Mouse (Mus musculus): ENCODE results near the gene Vangl1. TPM values are rescaled to one million over a fixed set of nuclear protein-coding genes. Genes with fewer than 3 reads are reported as not detected.
"Not testable (repeated sequence)": the region's sequence is repeated elsewhere in the genome, so short reads cannot be mapped to it uniquely, and the experiment has no call there.

Vangl1 gene
- total RNA-seq, 1 experiment from 2014 or later, result 6.6 TPM

DNA sequence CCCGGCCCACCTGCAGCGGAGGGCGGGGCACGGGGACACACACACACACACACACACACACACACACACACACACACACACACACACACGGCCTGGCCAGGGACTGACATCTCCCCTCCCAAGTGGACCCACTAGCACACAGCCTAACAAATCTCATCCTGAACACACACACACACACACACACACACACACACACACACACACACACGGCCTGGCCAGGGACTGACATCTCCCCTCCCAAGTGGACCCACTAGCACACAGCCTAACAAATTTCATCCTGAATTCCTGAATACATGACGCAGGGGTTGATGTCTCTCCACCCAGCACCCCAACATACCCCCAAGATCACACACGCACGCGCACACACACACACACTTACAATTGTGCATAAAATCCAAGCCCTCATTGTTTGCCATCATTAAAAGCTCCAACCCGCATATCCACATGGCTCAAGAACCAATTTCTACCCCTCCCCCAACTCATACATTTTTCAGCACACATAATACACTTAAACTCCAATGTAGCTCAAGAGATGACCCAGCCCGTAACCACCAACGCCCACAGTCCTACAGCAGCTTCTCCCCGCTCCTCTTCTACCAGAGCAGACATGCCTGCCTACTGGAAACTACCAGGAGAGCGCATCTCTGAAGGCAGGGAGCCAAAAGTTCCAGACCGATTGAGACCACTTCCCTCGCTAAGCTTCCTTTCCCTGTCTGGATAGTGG lies 403 bp upstream of the Vangl1 start:
- ATAC-seq (replicated peaks in 1 of 2; ENCODE audit: insufficient read depth in 1 of 2, low FRiP score in 2 of 2, low TSS enrichment in 1 of 2, low read depth in 1 of 2, poor library complexity in 2 of 2, severe bottlenecking in 2 of 2), result not testable (repeated sequence)

GRCm38 (mm10) chr3:102203131-102203530 lies 1.4 kb downstream of the Vangl1 start:
- ATAC-seq (replicated peaks in 1 of 2; ENCODE audit: insufficient read depth in 1 of 2, low FRiP score in 2 of 2, low TSS enrichment in 1 of 2, low read depth in 1 of 2, poor library complexity in 2 of 2, severe bottlenecking in 2 of 2), result no peak

- no peak for ATAC-seq (replicated peaks in 1 of 2; ENCODE audit: insufficient read depth in 1 of 2, low FRiP score in 2 of 2, low TSS enrichment in 1 of 2, low read depth in 1 of 2, poor library complexity in 2 of 2, severe bottlenecking in 2 of 2)
Observed at GRCm38 (mm10) chr3:102199991-102200390, 4.5 kb downstream of the Vangl1 start.

- no peak for ATAC-seq (replicated peaks in 1 of 2; ENCODE audit: insufficient read depth in 1 of 2, low FRiP score in 2 of 2, low TSS enrichment in 1 of 2, low read depth in 1 of 2, poor library complexity in 2 of 2, severe bottlenecking in 2 of 2)
Observed at GRCm38 (mm10) chr3:102199226-102199625, 5.3 kb downstream of the Vangl1 start.

DNA sequence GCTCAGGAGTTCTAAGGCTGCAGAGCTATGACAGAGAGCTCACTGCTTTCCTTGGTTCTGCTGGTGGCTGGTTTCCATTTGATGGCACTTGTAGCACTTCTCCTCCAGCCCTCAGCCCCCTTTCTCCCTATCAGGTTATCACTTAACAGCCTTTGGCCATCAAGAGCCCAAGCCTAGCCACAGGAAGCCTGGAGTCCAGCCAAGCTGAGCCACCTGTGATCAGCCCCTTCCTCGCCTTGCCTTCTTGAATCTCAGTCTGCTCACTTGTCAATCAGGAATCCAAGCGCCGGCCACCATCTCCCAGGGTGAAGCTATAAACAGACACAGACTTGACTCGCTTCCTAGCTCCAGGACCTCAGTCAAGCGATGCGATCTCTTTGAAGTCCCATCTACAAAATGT lies 6.0 kb downstream of the Vangl1 start:
- no peak for ATAC-seq (replicated peaks in 1 of 2; ENCODE audit: insufficient read depth in 1 of 2, low FRiP score in 2 of 2, low TSS enrichment in 1 of 2, low read depth in 1 of 2, poor library complexity in 2 of 2, severe bottlenecking in 2 of 2)

GRCm38 (mm10) chr3:102197746-102198145 lies 6.7 kb downstream of the Vangl1 start:
- no peak for ATAC-seq (replicated peaks in 1 of 2; ENCODE audit: insufficient read depth in 1 of 2, low FRiP score in 2 of 2, low TSS enrichment in 1 of 2, low read depth in 1 of 2, poor library complexity in 2 of 2, severe bottlenecking in 2 of 2)

DNA sequence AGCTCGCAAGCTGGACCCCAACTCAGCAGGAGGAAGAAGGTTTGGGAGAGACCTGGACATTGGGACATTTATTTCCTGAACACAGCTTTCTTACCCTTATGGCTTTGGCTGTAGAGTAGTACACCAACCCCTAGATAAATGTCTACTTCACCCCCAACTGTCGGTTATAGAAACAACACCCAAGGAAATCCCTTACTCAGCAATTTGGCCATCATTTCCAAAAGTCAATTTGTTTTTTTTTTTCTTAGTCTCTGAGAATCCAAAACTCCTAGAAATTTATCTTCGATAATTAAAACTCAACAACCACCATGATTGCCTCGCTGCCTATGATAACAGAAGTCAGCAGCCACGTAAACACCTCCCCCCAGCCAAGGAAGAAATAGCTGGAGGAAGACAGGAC lies 7.3 kb downstream of the Vangl1 start:
- ATAC-seq (replicated peaks in 1 of 2; ENCODE audit: insufficient read depth in 1 of 2, low FRiP score in 2 of 2, low TSS enrichment in 1 of 2, low read depth in 1 of 2, poor library complexity in 2 of 2, severe bottlenecking in 2 of 2), result no peak

GRCm38 (mm10) chr3:102196166-102196565 lies 8.3 kb downstream of the Vangl1 start:
- ATAC-seq (replicated peaks in 1 of 2; ENCODE audit: insufficient read depth in 1 of 2, low FRiP score in 2 of 2, low TSS enrichment in 1 of 2, low read depth in 1 of 2, poor library complexity in 2 of 2, severe bottlenecking in 2 of 2), result no peak

DNA sequence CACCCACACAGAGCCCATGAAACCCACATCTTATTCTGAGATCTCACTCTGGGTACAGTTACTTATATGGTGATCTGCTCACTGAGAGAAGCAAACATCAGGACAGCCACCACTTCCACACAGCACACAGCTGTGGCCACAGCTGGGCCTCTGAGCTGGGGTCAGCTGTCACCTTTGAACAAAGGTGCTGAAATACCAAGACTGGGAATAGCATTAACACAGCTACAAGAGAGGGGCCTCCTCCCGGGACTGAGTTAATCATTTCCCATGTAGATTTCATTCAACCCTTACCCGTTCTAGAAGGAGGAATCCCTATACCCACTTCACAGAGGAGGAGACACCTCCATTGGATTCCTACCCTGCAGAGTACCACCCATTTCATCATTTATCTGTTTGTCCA lies 8.7 kb downstream of the Vangl1 start:
- no peak for ATAC-seq (replicated peaks in 1 of 2; ENCODE audit: insufficient read depth in 1 of 2, low FRiP score in 2 of 2, low TSS enrichment in 1 of 2, low read depth in 1 of 2, poor library complexity in 2 of 2, severe bottlenecking in 2 of 2)

GRCm38 (mm10) chr3:102194291-102195051 lies 10.0 kb downstream of the Vangl1 start:
- ATAC-seq (replicated peaks in 1 of 2; ENCODE audit: insufficient read depth in 1 of 2, low FRiP score in 2 of 2, low TSS enrichment in 1 of 2, low read depth in 1 of 2, poor library complexity in 2 of 2, severe bottlenecking in 2 of 2), result peak; percentile 35 to 41; a peak in 1 of 4 replicates

- no peak for ATAC-seq (replicated peaks in 1 of 2; ENCODE audit: insufficient read depth in 1 of 2, low FRiP score in 2 of 2, low TSS enrichment in 1 of 2, low read depth in 1 of 2, poor library complexity in 2 of 2, severe bottlenecking in 2 of 2)
Observed at GRCm38 (mm10) chr3:102193488-102194290, 10.8 kb downstream of the Vangl1 start.

DNA sequence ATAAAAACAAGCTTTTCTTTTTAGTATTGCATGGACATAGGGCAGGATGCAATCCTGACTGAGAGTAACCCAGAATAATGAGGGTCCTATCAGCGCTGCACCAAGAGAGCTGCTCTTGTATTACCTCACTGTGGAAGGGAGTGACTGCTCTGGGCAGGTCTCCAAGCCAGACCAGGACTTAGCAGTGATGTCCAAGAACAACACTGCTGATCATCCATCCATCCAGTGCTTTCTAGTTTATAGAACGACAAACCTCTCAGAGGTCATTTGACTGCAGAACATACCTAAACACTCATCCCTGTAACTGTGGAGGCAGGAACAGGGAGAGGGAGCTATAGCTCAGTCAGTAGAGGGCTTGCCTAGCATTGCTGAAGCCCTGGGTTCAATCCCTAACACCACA lies 11.9 kb downstream of the Vangl1 start:
- ATAC-seq (replicated peaks in 1 of 2; ENCODE audit: insufficient read depth in 1 of 2, low FRiP score in 2 of 2, low TSS enrichment in 1 of 2, low read depth in 1 of 2, poor library complexity in 2 of 2, severe bottlenecking in 2 of 2), result no peak

DNA sequence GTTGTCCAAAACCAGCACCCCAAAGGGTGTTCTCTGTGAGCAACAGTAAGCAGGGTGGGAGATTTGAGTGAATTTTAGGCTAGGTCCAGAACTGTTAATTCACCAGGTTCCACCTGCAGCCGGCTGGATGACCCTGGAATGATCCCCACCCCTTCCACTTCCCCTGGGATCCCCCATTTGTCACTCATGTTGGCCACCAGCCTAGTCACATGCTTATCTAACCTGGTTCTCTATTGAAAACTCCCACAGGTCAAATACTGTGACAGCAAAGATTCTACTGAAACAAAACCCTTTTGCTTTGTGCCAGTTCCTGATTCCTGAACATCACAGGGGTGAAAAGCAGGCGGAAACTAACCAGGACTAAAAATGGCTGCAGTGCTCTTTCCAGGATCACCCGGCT lies 12.9 kb downstream of the Vangl1 start:
- no peak for ATAC-seq (replicated peaks in 1 of 2; ENCODE audit: insufficient read depth in 1 of 2, low FRiP score in 2 of 2, low TSS enrichment in 1 of 2, low read depth in 1 of 2, poor library complexity in 2 of 2, severe bottlenecking in 2 of 2)

DNA sequence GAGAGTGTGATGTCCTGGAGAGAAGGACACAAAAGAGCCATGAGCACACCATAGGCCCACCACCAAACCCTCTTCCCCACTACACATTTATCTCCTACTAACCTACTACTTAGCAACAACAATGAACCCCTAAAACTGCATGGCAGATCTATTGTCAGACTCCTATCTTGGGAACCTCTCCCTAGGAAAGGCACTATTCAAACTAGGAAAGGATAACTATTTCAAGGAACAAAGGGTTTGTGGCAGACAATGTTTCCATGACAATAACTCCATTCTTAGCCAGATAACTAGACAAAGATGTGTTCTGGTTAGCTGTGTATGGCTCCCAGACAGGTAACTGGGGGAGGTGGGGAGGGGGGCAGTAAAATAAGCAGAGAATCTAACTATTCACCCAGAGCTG lies 13.9 kb downstream of the Vangl1 start:
- no peak for ATAC-seq (replicated peaks in 1 of 2; ENCODE audit: insufficient read depth in 1 of 2, low FRiP score in 2 of 2, low TSS enrichment in 1 of 2, low read depth in 1 of 2, poor library complexity in 2 of 2, severe bottlenecking in 2 of 2)

DNA sequence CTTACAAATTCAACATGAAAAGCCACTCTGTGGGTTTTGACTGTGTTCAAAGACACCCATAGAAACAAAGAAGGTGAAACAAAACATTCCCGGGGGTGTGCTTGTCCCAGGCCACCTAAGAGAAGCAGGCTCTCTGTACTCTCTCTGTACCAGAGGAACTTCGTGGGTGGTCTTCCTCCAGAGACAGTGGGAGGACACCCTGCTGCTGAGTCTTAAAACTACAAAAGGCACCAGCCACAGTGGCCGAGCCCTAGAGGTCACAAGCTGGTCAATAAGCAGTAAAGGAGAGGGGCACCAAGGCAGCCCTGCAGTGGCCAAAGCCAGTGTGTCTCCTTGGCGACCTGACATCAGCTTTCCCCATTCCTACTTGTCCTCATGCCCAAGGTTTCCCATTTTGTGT lies 14.5 kb downstream of the Vangl1 start:
- ATAC-seq (replicated peaks in 1 of 2; ENCODE audit: insufficient read depth in 1 of 2, low FRiP score in 2 of 2, low TSS enrichment in 1 of 2, low read depth in 1 of 2, poor library complexity in 2 of 2, severe bottlenecking in 2 of 2), result no peak

DNA sequence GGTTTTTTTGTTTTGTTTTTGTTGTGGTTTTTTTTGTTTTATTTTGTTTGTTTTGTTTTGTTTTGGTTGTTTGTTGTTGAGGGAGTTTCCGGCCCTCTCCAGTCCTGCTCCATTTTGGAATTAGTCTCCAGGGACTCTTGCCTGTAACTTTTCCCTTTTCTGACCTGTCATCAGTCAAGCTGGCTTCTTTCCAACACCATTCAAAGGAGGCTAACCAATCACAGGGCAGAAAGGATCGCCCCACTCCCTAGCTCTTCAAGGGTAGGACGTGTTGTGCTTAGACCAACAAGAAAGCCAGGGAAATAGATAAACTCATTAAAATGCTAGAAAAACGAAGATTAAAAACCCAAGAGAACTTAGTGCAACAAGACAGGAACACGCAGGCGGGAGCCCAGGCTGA lies 15.5 kb downstream of the Vangl1 start:
- no peak for ATAC-seq (replicated peaks in 1 of 2; ENCODE audit: insufficient read depth in 1 of 2, low FRiP score in 2 of 2, low TSS enrichment in 1 of 2, low read depth in 1 of 2, poor library complexity in 2 of 2, severe bottlenecking in 2 of 2)

- no peak for ATAC-seq (replicated peaks in 1 of 2; ENCODE audit: insufficient read depth in 1 of 2, low FRiP score in 2 of 2, low TSS enrichment in 1 of 2, low read depth in 1 of 2, poor library complexity in 2 of 2, severe bottlenecking in 2 of 2)
Observed at GRCm38 (mm10) chr3:102187401-102187800, 17.1 kb downstream of the Vangl1 start.

DNA sequence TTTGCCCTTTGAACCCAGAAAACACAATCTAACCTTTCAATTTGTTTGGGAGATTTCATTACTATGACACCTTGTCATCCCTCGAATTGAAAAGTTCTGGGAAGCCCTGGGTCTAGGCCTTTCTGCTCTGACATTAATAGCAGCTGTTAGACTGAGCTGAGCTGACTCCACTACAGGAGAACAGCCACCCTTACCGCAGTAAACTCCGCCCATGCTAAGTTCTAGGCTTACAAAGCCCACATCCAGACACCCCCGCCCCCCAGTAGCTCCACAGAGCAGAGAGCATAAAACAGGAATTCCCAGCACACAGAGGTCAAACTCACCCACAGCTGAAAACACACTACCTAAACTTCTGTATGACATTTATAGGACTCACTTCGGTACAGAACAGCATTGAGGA lies 19.8 kb downstream of the Vangl1 start:
- ATAC-seq (replicated peaks in 1 of 2; ENCODE audit: insufficient read depth in 1 of 2, low FRiP score in 2 of 2, low TSS enrichment in 1 of 2, low read depth in 1 of 2, poor library complexity in 2 of 2, severe bottlenecking in 2 of 2), result no peak

All from hematopoietic stem cell, adult 5-6 weeks (primary cell).